Mouse (Mus musculus) mesoderm, embryonic 11.5 days (tissue): ENCODE data around the gene Phactr2.

Source experiments
- DNase-seq: peaks from one replicate; pipeline ENCODE4 v3.0.0-alpha.2; 2012; ENCODE audit warnings: low read depth, low spot score

Gene Phactr2

DNA sequence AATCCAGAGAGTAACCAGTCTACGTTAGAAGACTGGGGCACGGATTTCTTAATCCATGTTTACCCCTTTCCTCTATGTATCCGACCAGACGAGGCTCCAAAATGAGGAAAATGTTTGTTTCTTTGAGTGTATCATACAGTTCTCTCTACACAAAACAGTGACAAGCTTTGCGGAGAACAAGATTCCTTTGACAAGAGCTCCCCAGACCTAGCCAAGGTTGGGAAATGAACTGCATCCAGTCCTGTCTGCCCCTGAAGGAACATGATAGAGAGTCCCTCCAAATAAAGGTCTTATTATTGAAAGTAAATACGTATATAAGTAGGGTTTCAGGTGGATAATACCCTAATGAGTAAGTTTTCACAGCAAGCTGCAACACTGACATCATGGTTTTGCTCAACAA is 199.1 kb downstream of the Phactr2 start:
- no peak for DNase-seq

DNA sequence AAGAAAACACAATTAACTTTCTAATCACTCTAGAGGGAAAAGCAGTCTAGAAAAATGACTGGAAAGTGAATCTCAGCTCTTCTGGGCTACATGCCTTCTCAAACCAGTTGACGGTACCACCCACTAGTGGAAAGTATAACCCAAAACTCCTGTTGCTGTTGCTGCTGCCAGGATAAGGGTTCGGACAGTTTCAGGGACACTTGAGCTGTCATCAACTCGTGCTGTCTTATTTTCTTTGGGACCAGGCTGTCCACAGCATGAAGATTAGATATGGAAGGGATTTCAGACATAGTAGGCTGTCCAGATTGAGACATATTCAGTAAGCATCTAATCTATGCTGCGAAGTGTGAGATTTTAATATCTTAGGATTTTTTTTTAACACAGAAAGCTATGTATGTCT is 199.5 kb downstream of the Phactr2 start:
- no peak for DNase-seq

DNA sequence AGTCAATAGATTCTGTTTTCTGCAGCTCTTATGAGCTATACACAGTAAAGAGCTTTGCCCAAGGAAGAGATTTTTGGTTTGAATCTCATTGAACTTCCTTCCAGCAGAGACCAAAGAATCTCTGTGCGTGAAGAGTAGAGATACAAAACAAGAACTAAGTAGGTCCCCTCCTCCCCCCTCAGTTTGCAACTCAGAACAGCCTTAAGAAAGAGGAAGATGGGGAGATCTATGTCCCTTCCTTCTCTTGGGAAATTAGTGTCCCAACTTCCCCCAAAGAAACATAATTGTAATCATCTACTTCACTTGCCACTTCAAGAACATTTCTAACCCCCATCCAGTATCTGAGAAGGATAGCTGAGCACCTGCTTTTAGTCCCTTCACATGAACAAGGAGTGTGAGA is 200.5 kb downstream of the Phactr2 start:
- no peak for DNase-seq

- DNase-seq: no peak
These were observed 202.5 kb downstream of the Phactr2 start for GRCm38 (mm10) chr10:13271716-13272115.

- peak; percentile 6 for DNase-seq
These were observed 203.1 kb downstream of the Phactr2 start for GRCm38 (mm10) chr10:13271099-13271498.

DNA sequence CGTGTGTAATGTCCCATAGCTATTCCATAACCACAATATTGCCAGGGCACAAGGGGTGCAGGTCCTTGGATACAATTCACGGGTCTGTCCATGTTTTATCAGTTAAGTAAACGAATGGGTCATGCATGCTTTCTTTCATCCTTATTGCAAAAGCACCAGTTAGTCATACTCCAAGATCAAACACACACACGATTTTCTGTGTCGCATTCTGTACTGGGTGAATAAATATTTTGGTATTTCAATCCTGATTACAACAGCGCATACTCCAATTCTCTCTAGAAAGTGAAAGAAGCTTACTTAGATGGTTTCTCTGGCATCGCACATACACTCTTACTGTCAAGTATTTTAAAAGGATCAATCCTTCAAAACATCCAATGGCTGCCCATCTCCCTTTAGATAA is 203.9 kb downstream of the Phactr2 start:
- no peak for DNase-seq

- DNase-seq: no peak
These were observed 215.0 kb downstream of the Phactr2 start for GRCm38 (mm10) chr10:13259251-13259650.

DNA sequence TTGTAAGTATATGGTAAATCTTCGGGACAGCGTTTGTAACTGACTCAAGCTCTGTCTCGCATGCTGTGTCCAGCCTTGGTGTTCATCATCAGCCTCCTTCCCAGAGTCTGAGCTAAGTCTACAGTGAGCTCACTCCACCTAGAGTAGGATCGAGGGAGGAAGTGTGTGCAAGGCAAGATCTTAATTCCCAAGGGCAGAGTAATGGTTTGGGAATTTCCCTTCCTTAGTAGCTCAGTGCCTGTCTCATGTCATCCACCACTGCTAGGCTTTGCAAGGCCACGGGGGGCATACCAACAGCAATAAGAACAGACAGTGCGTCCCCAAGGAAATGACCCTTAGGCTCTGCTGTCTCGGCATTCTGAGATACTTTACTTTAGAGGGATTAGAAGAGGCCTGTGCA is 218.0 kb downstream of the Phactr2 start:
- DNase-seq: peak; percentile 14

- no peak for DNase-seq
These were observed 223.9 kb downstream of the Phactr2 start for GRCm38 (mm10) chr10:13250280-13250679.

DNA sequence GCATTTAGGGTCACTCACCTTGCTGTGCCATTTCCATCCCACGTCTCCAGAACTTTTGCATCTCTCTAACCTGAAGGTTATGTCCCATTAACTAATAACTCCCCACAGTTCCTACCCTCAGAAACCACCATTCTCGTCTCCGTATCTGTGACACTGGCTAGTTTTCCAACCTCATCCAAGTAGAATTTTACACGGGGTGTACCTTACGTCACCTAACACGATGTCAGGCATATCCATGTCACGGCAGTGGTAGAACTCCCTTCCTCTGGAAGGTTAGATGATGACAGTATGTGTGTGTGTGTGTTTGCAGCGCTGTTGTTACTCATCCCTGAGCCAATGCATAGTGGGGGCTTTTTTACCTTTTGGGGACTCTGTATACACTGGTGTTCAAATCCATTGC is 225.1 kb downstream of the Phactr2 start:
- no peak for DNase-seq

GRCm38 (mm10) chr10:13245714-13246113 is 228.5 kb downstream of the Phactr2 start:
- DNase-seq: no peak

DNA sequence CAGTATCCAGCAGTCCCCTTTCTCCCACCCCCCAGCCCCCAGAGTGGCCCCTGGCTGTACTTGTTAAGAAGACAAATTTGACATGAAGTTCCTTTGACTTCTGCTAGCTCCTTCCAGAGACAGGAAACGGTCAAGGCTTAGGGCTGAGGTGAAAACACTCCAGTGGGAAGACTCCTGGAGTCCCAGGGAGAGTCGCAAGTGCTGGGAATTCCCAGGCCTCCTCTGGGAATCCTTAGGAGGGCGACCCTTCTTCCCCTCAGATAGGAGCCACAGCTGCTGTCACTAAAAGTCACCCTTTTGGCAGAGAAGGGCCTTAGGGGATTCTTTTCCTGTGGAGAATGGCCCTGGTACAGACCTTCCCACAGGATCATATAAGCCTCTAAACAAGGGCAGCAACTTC is 230.0 kb downstream of the Phactr2 start:
- no peak for DNase-seq

DNA sequence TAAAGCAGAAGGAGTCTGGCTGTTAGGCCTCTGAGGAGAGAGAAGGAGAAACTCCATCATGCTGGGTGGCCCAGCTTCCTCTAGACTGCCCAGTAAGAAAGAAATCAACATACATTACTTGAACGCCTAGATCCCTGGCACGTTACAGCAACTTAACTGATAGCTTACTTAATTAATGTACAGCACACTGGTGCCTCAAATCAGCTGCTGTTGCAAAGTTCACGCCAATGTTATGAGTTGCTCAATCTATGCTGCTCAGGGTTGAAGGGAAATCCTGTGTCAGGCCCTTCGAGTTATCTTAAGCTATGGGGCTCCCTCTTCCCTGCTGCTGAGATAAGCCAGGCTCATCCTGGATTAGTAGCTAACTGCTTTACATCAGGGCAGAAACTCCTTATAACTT is 233.8 kb downstream of the Phactr2 start:
- DNase-seq: no peak

DNA sequence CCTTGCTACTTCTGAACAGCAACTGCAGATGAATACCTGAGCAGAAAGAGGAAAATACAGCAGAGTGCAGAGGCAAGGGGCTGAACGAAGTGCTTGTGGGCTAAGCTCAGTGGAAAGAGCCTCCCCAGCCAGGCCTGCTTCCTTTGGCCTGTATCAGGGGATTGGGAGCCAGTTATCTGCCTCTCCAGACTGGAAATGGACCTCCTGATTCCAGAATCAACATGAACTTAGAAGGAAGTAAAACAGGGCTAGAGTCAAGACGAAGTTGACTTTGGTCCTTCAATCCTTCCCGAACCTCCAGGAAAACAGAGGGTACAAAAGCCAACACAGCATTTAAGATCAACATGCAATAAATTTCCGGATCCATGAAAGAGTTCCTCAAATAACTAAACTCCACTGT is 236.0 kb downstream of the Phactr2 start:
- no peak for DNase-seq

GRCm38 (mm10) chr10:13236866-13237265 is 237.3 kb downstream of the Phactr2 start:
- no peak for DNase-seq

GRCm38 (mm10) chr10:13234503-13234902 is 239.7 kb downstream of the Phactr2 start:
- no peak for DNase-seq

GRCm38 (mm10) chr10:13233941-13234340 is 240.3 kb downstream of the Phactr2 start:
- DNase-seq: no peak

GRCm38 (mm10) chr10:13233143-13233622 is 241.0 kb downstream of the Phactr2 start:
- DNase-seq: no peak

DNA sequence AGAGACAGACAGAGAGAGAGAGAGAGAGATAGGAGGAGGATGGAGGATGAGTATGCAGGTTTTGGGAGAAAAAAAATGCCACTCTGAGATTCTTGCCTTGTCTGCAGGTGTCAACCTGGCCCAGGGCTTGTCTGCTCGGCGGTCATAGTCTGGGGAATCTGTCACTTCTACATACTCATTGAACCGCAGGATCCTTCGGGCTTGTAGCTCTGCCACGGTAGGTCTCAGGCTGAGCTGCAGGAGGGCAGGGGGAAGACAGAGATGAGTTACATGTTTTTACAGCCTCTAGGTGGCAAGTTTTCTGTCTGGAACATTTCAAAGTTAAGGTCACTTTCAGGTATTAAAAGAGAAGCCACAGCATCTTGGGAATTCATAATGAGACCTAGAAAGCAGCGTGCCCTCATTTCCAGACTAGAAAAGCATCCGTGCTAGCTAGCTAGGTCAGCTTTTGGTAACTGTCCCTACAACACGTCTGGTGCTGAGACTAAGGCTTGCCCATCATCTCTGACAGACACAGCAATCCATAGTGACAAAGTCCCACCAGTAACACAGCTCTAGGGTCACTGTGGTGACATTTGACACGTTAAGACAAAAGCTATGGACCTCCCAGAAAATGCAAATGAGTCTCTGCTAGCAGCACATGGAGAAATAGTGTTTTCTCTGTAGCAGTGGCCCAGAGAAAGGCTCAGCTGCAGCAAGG is 241.6 kb downstream of the Phactr2 start:
- DNase-seq: no peak

GRCm38 (mm10) chr10:13230716-13231115 is 243.5 kb downstream of the Phactr2 start:
- no peak for DNase-seq

GRCm38 (mm10) chr10:13225377-13226063 is 248.7 kb downstream of the Phactr2 start:
- no peak for DNase-seq

- DNase-seq: no peak
These were observed 252.1 kb downstream of the Phactr2 start for GRCm38 (mm10) chr10:13222135-13222534.

GRCm38 (mm10) chr10:13220061-13220460 is 254.2 kb downstream of the Phactr2 start:
- no peak for DNase-seq
